Mouse (Mus musculus): Measurements from ENCODE around the gene Rad51d.

GRCm38 (mm10) chr11:82860759-82861158, 29.7 kb downstream of the Rad51d start:
- TF ChIP-seq GATA1 (IDR thresholded peaks at IDR 0.05; ENCODE audit: borderline replicate concordance, low read length) (no peak), FLI1 (IDR thresholded peaks at IDR 0.05; ENCODE audit: low read length) (no peak)
